Mouse (Mus musculus): ENCODE results near the gene Osbpl9. TPM values are rescaled to one million over a fixed set of nuclear protein-coding genes. Genes with fewer than 3 reads are reported as not detected.

The Osbpl9 gene
- polyA plus RNA-seq, 1 experiment from 2014 or later, result 52.0 TPM

DNA sequence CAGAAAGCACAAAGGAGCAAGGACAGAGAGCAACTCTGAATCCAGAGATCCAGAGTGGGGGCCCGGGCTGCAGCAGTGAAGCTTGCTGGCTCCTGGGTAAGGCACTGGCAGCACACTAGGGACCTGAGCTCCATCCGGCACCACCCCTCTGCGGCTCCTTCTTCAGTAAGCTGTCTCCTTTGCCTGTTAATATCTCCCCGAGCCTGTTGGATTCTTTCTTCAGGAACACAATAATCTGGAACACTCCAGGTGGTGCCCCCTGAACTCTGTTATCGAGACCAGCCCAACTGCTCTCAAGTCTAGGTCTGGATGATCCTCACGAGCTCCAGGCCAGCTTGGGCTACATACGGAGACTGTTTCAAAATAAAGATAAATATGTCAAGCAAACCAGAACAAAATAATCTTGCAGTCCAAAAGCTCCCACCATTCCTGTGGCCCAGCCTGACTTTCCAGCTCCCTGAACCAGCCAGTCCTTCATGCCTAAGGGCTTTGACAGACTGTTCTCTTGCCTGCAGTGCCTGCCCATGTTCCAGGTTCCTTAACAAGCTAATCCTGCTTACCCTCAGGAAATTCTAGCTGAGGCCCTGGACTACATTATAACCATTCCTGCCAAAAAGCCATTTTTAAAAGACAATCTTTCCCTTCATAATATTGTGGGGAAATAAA, 28.2 kb downstream of the Osbpl9 start:
- Histone ChIP-seq H3K36me3 (ENCODE audit: control insufficient read depth, insufficient read depth, low read length) (no peaks in the 10 kb centered on the region), H3K4me1 (ENCODE audit: control insufficient read depth in 2 of 2, insufficient read depth in 2 of 2, low read length in 2 of 2) (peaks cover 2 to 11% of the 10 kb centered on the region in 2 experiments; a peak in 2 of 4 replicates), H3K4me3 (ENCODE audit: control insufficient read depth in 1 of 2, insufficient read depth in 1 of 2, low read depth in 1 of 2, low read length in 2 of 2) (no peak overlapping the region), H3K4me2 (ENCODE audit: low read length) (no peak overlapping the region), H3K9ac (ENCODE audit: low read length) (no peak overlapping the region), H3K27me3 (ENCODE audit: control insufficient read depth, insufficient read depth, low read length) (no peaks in the 10 kb centered on the region), H3K27ac (replicated peaks in 1 of 2; ENCODE audit: control insufficient read depth in 1 of 2, insufficient read depth in 1 of 2, low read depth in 2 of 2, low read length in 2 of 2) (no peak overlapping the region), H3K9me3 (ENCODE audit: control insufficient read depth, low read length) (no peaks in the 10 kb centered on the region)
- no peak for ATAC-seq (ENCODE audit: insufficient number of reproducible peaks, insufficient read depth, low FRiP score, low read depth)
- 55% methylated on average over 7 of the region's 7 CpGs for WGBS

DNA sequence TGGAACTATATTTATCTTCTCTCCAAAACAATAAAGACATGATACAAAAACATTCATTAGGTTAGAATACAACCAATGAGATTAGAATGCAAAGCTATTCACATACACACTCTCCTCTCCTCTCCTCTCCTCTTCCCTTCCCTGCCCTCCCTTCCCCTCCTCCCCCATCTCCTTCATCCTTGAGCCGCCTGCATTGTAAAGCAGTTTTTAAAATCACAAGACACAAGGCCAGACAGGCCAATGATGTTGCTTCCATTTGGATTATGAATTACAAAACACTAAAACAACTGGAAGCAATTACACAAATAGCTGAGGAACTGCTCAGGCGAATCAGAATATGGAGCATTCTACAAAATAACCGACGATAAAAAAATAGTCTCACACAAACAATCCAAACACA, 28.7 kb downstream of the Osbpl9 start:
- Histone ChIP-seq H3K4me3 (ENCODE audit: control insufficient read depth in 1 of 2, insufficient read depth in 1 of 2, low read depth in 1 of 2, low read length in 2 of 2) (no peak overlapping the region), H3K9me3 (ENCODE audit: control insufficient read depth, low read length) (no peaks in the 10 kb centered on the region), H3K27me3 (ENCODE audit: control insufficient read depth, insufficient read depth, low read length) (no peaks in the 10 kb centered on the region), H3K27ac (replicated peaks in 1 of 2; ENCODE audit: control insufficient read depth in 1 of 2, insufficient read depth in 1 of 2, low read depth in 2 of 2, low read length in 2 of 2) (no peak overlapping the region), H3K4me2 (ENCODE audit: low read length) (no peak overlapping the region), H3K9ac (ENCODE audit: low read length) (no peak overlapping the region), H3K36me3 (ENCODE audit: control insufficient read depth, insufficient read depth, low read length) (no peaks in the 10 kb centered on the region), H3K4me1 (ENCODE audit: control insufficient read depth in 2 of 2, insufficient read depth in 2 of 2, low read length in 2 of 2) (peaks cover 2 to 11% of the 10 kb centered on the region in 2 experiments; a peak in 2 of 4 replicates)
- no peak for ATAC-seq (ENCODE audit: insufficient number of reproducible peaks, insufficient read depth, low FRiP score, low read depth)
- WGBS, result 82% methylated on average over 4 of the region's 4 CpGs

GRCm38 (mm10) chr4:109165521-109166173, 36.4 kb downstream of the Osbpl9 start:
- no peaks in the 10 kb centered on the region for H3K27me3 ChIP-seq (ENCODE audit: control insufficient read depth, insufficient read depth, low read length)
- no peak overlapping the region for H3K27ac ChIP-seq (replicated peaks in 1 of 2; ENCODE audit: control insufficient read depth in 1 of 2, insufficient read depth in 1 of 2, low read depth in 2 of 2, low read length in 2 of 2)
- ATAC-seq (ENCODE audit: insufficient number of reproducible peaks, insufficient read depth, low FRiP score, low read depth), result no peak
- H3K4me1 ChIP-seq (ENCODE audit: control insufficient read depth in 2 of 2, insufficient read depth in 2 of 2, low read length in 2 of 2), result peaks cover 0 to 2% of the 10 kb centered on the region in 2 experiments; a peak in 2 of 4 replicates
- H3K9me3 ChIP-seq (ENCODE audit: control insufficient read depth, low read length), result no peaks in the 10 kb centered on the region
- H3K4me3 ChIP-seq (ENCODE audit: control insufficient read depth in 1 of 2, insufficient read depth in 1 of 2, low read depth in 1 of 2, low read length in 2 of 2), result no peak overlapping the region
- H3K9ac ChIP-seq (ENCODE audit: low read length), result no peak overlapping the region
- WGBS, result 31% methylated on average over 12 of the region's 12 CpGs
- H3K4me2 ChIP-seq (ENCODE audit: low read length), result no peak overlapping the region
- no peaks in the 10 kb centered on the region; the same call in 1 of the 2 replicates for H3K36me3 ChIP-seq (ENCODE audit: control insufficient read depth, insufficient read depth, low read length)

- H3K9ac ChIP-seq (ENCODE audit: low read length), result peak overlapping the region; percentile 49
- no peaks in the 10 kb centered on the region for H3K27me3 ChIP-seq (ENCODE audit: control insufficient read depth, insufficient read depth, low read length)
- H3K27ac ChIP-seq (replicated peaks in 1 of 2; ENCODE audit: control insufficient read depth in 1 of 2, insufficient read depth in 1 of 2, low read depth in 2 of 2, low read length in 2 of 2), result peak overlapping the region; percentile 16 to 59; a peak in 2 of 4 replicates
- WGBS, result 29% methylated on average over 24 of the region's 24 CpGs
- peak overlapping the region; percentile 67 for H3K4me2 ChIP-seq (ENCODE audit: low read length)
- no peaks in the 10 kb centered on the region for H3K9me3 ChIP-seq (ENCODE audit: control insufficient read depth, low read length)
- H3K4me1 ChIP-seq (ENCODE audit: control insufficient read depth in 2 of 2, insufficient read depth in 2 of 2, low read length in 2 of 2), result peaks cover 10 to 14% of the 10 kb centered on the region in 2 experiments
- peak overlapping the region; percentile 31 for H3K4me3 ChIP-seq (ENCODE audit: control insufficient read depth in 1 of 2, insufficient read depth in 1 of 2, low read depth in 1 of 2, low read length in 2 of 2)
- ATAC-seq (ENCODE audit: insufficient number of reproducible peaks, insufficient read depth, low FRiP score, low read depth), result no peak
- 0 out of 2 replicates have a peak, but pooled peaks cover 4% of the 10 kb centered on the region for H3K36me3 ChIP-seq (ENCODE audit: control insufficient read depth, insufficient read depth, low read length)
Observed at GRCm38 (mm10) chr4:109156481-109157261, 45.4 kb downstream of the Osbpl9 start.

DNA sequence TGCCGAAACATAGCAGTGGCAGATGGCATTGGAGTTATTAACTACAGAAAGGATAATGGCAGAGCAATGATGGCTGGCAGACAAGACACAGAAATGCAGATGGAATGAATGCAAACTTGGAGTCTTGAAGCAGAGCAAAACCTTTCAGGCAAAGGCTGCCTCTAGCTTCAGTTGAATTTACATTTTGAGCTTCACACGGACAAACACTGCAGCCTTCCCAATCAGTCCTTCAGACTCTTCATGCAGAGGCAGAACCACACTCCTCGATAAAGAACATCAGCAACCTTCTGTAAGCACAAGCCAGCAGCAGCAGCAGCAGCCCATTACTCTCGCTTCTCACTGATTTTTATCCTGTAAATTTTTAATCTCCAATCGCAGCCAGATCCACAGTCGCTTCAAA, 46.0 kb downstream of the Osbpl9 start:
- no peak overlapping the region for H3K27ac ChIP-seq (replicated peaks in 1 of 2; ENCODE audit: control insufficient read depth in 1 of 2, insufficient read depth in 1 of 2, low read depth in 2 of 2, low read length in 2 of 2)
- 76% methylated on average over 6 of the region's 6 CpGs for WGBS
- H3K27me3 ChIP-seq (ENCODE audit: control insufficient read depth, insufficient read depth, low read length), result no peaks in the 10 kb centered on the region
- 0 out of 2 replicates have a peak, but pooled peaks cover 4% of the 10 kb centered on the region for H3K36me3 ChIP-seq (ENCODE audit: control insufficient read depth, insufficient read depth, low read length)
- H3K4me1 ChIP-seq (ENCODE audit: control insufficient read depth in 2 of 2, insufficient read depth in 2 of 2, low read length in 2 of 2), result peaks cover 10 to 14% of the 10 kb centered on the region in 2 experiments
- no peaks in the 10 kb centered on the region for H3K9me3 ChIP-seq (ENCODE audit: control insufficient read depth, low read length)
- H3K9ac ChIP-seq (ENCODE audit: low read length), result no peak overlapping the region; the same call in 1 of the 2 replicates
- peak overlapping the region; percentile 67 for H3K4me2 ChIP-seq (ENCODE audit: low read length)
- ATAC-seq (ENCODE audit: insufficient number of reproducible peaks, insufficient read depth, low FRiP score, low read depth), result no peak
- H3K4me3 ChIP-seq (ENCODE audit: control insufficient read depth in 1 of 2, insufficient read depth in 1 of 2, low read depth in 1 of 2, low read length in 2 of 2), result no peak overlapping the region

DNA sequence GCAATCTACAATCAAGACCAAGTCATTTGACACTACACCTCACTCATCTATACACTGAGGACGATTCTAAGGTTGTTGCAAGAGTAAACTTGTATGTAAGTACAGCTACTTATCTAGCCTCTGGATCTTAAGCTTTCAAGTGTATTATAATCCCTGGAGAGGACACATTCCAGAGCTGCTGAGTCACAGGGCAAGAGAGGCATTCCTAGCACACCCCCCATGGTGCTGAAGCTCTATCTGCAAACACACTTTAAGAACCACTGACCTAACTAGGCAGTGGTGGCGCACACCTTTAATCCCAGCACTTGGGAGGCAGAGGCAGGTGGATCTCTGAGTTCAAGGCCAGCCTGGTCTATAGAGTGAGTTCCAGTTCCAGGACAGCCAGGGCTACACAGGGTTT, 51.9 kb downstream of the Osbpl9 start:
- no peak overlapping the region for H3K4me2 ChIP-seq (ENCODE audit: low read length)
- H3K36me3 ChIP-seq (ENCODE audit: control insufficient read depth, insufficient read depth, low read length), result 0 out of 2 replicates have a peak, but pooled peaks cover 4% of the 10 kb centered on the region
- no peak overlapping the region for H3K4me3 ChIP-seq (ENCODE audit: control insufficient read depth in 1 of 2, insufficient read depth in 1 of 2, low read depth in 1 of 2, low read length in 2 of 2)
- H3K4me1 ChIP-seq (ENCODE audit: control insufficient read depth in 2 of 2, insufficient read depth in 2 of 2, low read length in 2 of 2), result peaks cover 8 to 10% of the 10 kb centered on the region in 2 experiments; a peak in 2 of 4 replicates
- no peak overlapping the region for H3K9ac ChIP-seq (ENCODE audit: low read length)
- ATAC-seq (ENCODE audit: insufficient number of reproducible peaks, insufficient read depth, low FRiP score, low read depth), result no peak
- H3K27me3 ChIP-seq (ENCODE audit: control insufficient read depth, insufficient read depth, low read length), result no peaks in the 10 kb centered on the region
- H3K9me3 ChIP-seq (ENCODE audit: control insufficient read depth, low read length), result no peaks in the 10 kb centered on the region
- 43% methylated on average over 2 of the region's 2 CpGs for WGBS
- no peak overlapping the region for H3K27ac ChIP-seq (replicated peaks in 1 of 2; ENCODE audit: control insufficient read depth in 1 of 2, insufficient read depth in 1 of 2, low read depth in 2 of 2, low read length in 2 of 2)

GRCm38 (mm10) chr4:109149411-109149810, 52.7 kb downstream of the Osbpl9 start:
- Histone ChIP-seq H3K9me3 (ENCODE audit: control insufficient read depth, low read length) (no peaks in the 10 kb centered on the region), H3K27me3 (ENCODE audit: control insufficient read depth, insufficient read depth, low read length) (no peaks in the 10 kb centered on the region), H3K4me1 (ENCODE audit: control insufficient read depth in 2 of 2, insufficient read depth in 2 of 2, low read length in 2 of 2) (peaks cover 8 to 12% of the 10 kb centered on the region in 2 experiments; a peak in 3 of 4 replicates), H3K9ac (ENCODE audit: low read length) (no peak overlapping the region), H3K27ac (replicated peaks in 1 of 2; ENCODE audit: control insufficient read depth in 1 of 2, insufficient read depth in 1 of 2, low read depth in 2 of 2, low read length in 2 of 2) (no peak overlapping the region), H3K4me3 (ENCODE audit: control insufficient read depth in 1 of 2, insufficient read depth in 1 of 2, low read depth in 1 of 2, low read length in 2 of 2) (no peak overlapping the region), H3K4me2 (ENCODE audit: low read length) (no peak overlapping the region), H3K36me3 (ENCODE audit: control insufficient read depth, insufficient read depth, low read length) (0 out of 2 replicates have a peak, but pooled peaks cover 4% of the 10 kb centered on the region)
- no peak for ATAC-seq (ENCODE audit: insufficient number of reproducible peaks, insufficient read depth, low FRiP score, low read depth)
- 78% methylated on average over 2 of the region's 2 CpGs for WGBS
